Mouse (Mus musculus): ENCODE measurements around the gene Vcpkmt. TPM values are rescaled to one million over a fixed set of nuclear protein-coding genes. Genes with fewer than 3 reads are reported as not detected.

Gene Vcpkmt
- total and polyA plus RNA-seq, 3 experiments, result 18.8 to 43.1 TPM; not detected in 1

DNA sequence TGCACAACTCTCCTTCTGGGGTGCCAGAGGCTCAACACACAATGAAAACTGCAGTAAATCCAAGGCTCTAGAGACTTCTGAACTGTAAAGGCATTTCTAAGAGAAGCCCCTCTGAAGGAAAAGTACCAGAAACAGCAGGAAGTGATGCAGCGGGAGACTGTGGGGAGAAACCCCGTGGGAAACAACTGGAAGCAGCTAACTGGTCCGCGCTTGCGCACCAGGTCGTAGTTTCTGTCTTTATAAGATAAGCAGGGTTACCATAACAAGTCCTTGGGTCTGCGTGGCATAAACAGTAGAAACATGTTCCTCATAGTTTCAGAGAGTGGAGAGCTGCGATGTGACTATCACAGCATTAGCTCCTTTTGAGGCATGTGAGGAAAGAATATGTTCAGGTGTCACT is 41.2 kb downstream of the Vcpkmt start (continued):
- TF ChIP-seq MAX (IDR thresholded peaks at IDR 0.05; ENCODE audit: low read length) (peak; percentile 87), ZC3H11A (IDR thresholded peaks at IDR 0.05; ENCODE audit: low read depth, low read length) (no peak)

DNA sequence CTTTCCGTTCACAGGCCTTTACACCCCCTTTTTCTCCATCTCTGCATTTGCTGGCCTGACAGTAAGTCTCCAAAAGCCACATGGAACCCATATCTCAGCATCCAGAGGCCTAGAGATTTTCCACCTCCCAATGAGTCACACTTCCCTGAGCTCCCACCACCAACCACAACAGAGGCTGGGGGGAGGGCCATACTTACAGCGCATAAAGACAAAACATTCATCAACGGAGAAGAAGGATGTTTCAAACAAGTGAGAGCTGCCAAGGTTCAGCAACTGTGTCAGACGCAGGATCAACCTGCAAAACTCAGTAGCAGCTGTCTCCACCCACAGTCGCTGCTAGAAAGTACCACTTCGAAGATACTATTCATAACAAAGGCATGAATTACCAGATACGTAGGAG is 43.5 kb downstream of the Vcpkmt start:
- H3K36me3 ChIP-seq (ENCODE audit: control insufficient read depth in 1 of 2, insufficient read depth in 2 of 2, low read length in 2 of 2), result peaks cover 0 to 30% of the 10 kb centered on the region in 2 experiments; a peak in 2 of 4 replicates
- H3K27me3 ChIP-seq (ENCODE audit: control insufficient read depth in 1 of 2, insufficient read depth in 2 of 2, low read length in 2 of 2), result no peaks in the 10 kb centered on the region
- DNase-seq (ENCODE audit: low read depth, low spot score), result peak; percentile 90
- TF ChIP-seq ETS1 (IDR thresholded peaks at IDR 0.05; ENCODE audit: low read depth, low read length) (peak; percentile 65; the same call in 1 of the 2 replicates), TAL1 (IDR thresholded peaks at IDR 0.05; ENCODE audit: low read length) (peak; percentile 54), CTCF (IDR thresholded peaks at IDR 0.05 in 2 of 3, conservative IDR thresholded peaks at IDR 0.05 in 1 of 3; ENCODE audit: control insufficient read depth in 1 of 3, insufficient read depth in 1 of 3, low read depth in 2 of 3, low read length in 3 of 3, poor library complexity in 1 of 3, severe bottlenecking in 1 of 3) (no peak), JUND (IDR thresholded peaks at IDR 0.05; ENCODE audit: low read depth, low read length) (peak; percentile 85; the same call in 1 of the 2 replicates), UBTF (IDR thresholded peaks at IDR 0.05; ENCODE audit: borderline replicate concordance, insufficient read depth, low read depth, low read length) (no peak), POLR2A (IDR thresholded peaks at IDR 0.05; ENCODE audit: control insufficient read depth in 1 of 2, insufficient read depth in 1 of 2, low read depth in 1 of 2, low read length in 2 of 2, poor library complexity in 1 of 2) (no peak), USF1 (IDR thresholded peaks at IDR 0.05; ENCODE audit: low read depth, low read length) (no peak), MAZ (IDR thresholded peaks at IDR 0.05; ENCODE audit: low read depth, low read length) (0 out of 2 replicates have a peak, but pooled peaks have one; percentile 18), NELFE (IDR thresholded peaks at IDR 0.05; ENCODE audit: low read depth, low read length) (no peak), GATA1 (IDR thresholded peaks at IDR 0.05; ENCODE audit: low read depth, low read length) (peak; percentile 58), CHD1 (IDR thresholded peaks at IDR 0.05; ENCODE audit: low read depth, low read length) (no peak), TCF12 (IDR thresholded peaks at IDR 0.05; ENCODE audit: low read depth, low read length) (0 out of 2 replicates have a peak, but pooled peaks have one; percentile 39), RCOR1 (IDR thresholded peaks at IDR 0.05; ENCODE audit: low read depth, low read length) (peak; percentile 86), USF2 (IDR thresholded peaks at IDR 0.05; ENCODE audit: borderline replicate concordance in 1 of 2, insufficient read depth in 1 of 2, low read depth in 1 of 2, low read length in 2 of 2) (no peak), MYC (IDR thresholded peaks at IDR 0.05; ENCODE audit: low read depth, low read length) (peak; percentile 65), MAFK (IDR thresholded peaks at IDR 0.05; ENCODE audit: borderline replicate concordance, low read depth, low read length) (no peak), MXI1 (IDR thresholded peaks at IDR 0.05; ENCODE audit: low read depth, low read length) (peak; percentile 31; the same call in 1 of the 2 replicates), NRF1 (IDR thresholded peaks at IDR 0.05; ENCODE audit: insufficient read depth, low read depth, low read length, poor library complexity, severe bottlenecking) (no peak), MAX (IDR thresholded peaks at IDR 0.05; ENCODE audit: low read length) (peak; percentile 33; the same call in 1 of the 2 replicates), MYB (IDR thresholded peaks at IDR 0.05; ENCODE audit: low read depth, low read length) (no peak), EP300 (IDR thresholded peaks at IDR 0.05; ENCODE audit: low read depth in 1 of 2, low read length in 2 of 2) (peak; percentile 79 to 85)
- H3K79me2 ChIP-seq (ENCODE audit: control insufficient read depth, insufficient read depth, low read length, poor library complexity), result no peaks in the 10 kb centered on the region; the same call in 1 of the 2 replicates
- no peaks in the 10 kb centered on the region for H3K9me3 ChIP-seq (replicated peaks; ENCODE audit: insufficient read depth, low read length)
- peak overlapping the region; percentile 77 for H3K27ac ChIP-seq (ENCODE audit: control insufficient read depth, low read depth, low read length)
- H3K9ac ChIP-seq (ENCODE audit: control insufficient read depth, low read depth, low read length, poor library complexity, severe bottlenecking), result peak overlapping the region; percentile 39; the same call in 1 of the 2 replicates
- peaks cover 13 to 44% of the 10 kb centered on the region in 2 experiments for H3K4me1 ChIP-seq (ENCODE audit: control insufficient read depth in 1 of 2, insufficient read depth in 2 of 2, low read length in 2 of 2)
- peak overlapping the region in 1 of 2 experiments; percentile 1; a peak in 1 of 4 replicates for H3K4me3 ChIP-seq (ENCODE audit: control insufficient read depth in 1 of 2, insufficient read depth in 1 of 2, low read depth in 2 of 2, low read length in 2 of 2)
